Mouse (Mus musculus): Measurements from ENCODE around the gene Cyth1. TPM values are rescaled to one million over a fixed set of nuclear protein-coding genes. Genes with fewer than 3 reads are reported as not detected.

Cyth1 gene
- polyA plus RNA-seq, 1 experiment from 2014 or later: 4.7 TPM

DNA sequence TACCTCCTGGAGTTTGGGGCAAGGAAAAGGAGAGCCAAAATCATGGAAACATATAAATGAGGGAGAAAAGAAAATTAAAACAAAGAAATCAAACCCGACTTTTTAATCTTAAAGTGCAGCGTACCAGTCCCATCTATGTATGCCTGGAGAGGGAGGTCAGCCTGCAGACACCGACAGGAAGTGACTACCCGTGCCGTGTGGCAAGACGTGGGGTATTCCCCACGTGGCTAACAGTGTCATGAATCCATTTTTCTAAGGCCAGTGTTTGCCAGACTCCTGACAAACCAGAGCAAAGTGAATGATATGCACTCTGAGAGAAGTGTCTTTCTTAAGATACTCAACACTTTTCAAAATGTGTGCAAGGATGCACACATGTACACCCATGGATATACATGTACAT lies 68.2 kb downstream of the Cyth1 start:
- Histone ChIP-seq H3K27ac (no peak overlapping the region), H3K9ac (no peak overlapping the region), H3K36me3 (peaks cover 33% of the 10 kb centered on the region; the same call in 1 of the 2 replicates), H3K4me3 (no peak overlapping the region), H3K9me3 (replicated peaks) (no peaks in the 10 kb centered on the region), H3K4me2 (no peak overlapping the region), H3K27me3 (replicated peaks) (no peaks in the 10 kb centered on the region), H3K4me1 (peaks cover 12% of the 10 kb centered on the region)
- 54% methylated on average over 7 of the region's 7 CpGs for WGBS (ENCODE audit: insufficient replicate concordance)
- ATAC-seq: no peak

DNA sequence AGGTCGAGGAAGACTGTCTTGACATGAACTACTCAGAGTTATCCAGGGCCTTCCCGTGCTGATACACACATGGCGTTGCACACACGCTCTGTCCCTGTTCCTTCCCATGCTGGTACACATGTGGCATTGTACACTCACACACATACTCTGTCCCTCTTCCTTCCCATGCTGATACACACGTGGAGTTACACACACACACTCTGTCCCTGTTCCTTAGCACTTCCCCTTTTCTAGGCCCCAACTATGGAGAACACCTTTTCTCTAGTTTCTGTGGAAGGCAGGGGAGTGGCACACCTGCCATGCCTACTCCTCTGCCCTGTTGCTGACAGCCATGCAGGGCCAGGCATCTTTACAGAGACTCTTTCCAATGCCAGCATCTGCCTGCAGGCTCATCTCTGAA lies 70.2 kb downstream of the Cyth1 start:
- Histone ChIP-seq H3K27me3 (replicated peaks) (no peaks in the 10 kb centered on the region), H3K36me3 (peaks cover 20% of the 10 kb centered on the region; the same call in 1 of the 2 replicates), H3K4me1 (peaks cover 12% of the 10 kb centered on the region), H3K9ac (no peak overlapping the region), H3K4me2 (no peak overlapping the region), H3K4me3 (no peak overlapping the region), H3K9me3 (replicated peaks) (no peaks in the 10 kb centered on the region), H3K27ac (no peak overlapping the region)
- 60% methylated on average over 5 of the region's 5 CpGs for WGBS (ENCODE audit: insufficient replicate concordance)
- no peak for ATAC-seq

DNA sequence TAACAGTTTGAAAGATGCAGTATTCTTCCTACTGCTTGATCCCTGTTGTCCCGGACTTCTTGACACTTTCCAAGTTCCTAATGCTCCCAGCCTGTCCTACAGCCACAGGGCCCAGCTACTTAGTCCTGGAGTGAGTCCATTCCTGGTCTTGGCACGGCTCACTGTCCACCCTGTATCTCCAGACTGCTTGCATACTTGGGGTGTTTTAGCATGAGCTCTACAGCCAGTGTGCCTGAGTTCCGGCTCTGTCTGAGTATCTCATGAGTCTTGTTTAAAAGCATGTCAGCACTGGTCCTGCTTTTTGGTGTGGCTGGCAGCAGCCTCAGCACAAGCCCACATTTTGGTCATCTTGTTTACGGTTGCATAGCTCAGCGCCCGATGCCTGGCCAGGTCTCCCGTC lies 73.6 kb downstream of the Cyth1 start:
- no peak for ATAC-seq
- H3K4me1 ChIP-seq: no peaks in the 10 kb centered on the region
- no peak overlapping the region for H3K27ac ChIP-seq
- H3K4me2 ChIP-seq: no peak overlapping the region
- WGBS (ENCODE audit: insufficient replicate concordance): 75% methylated on average over 7 of the region's 7 CpGs
- H3K4me3 ChIP-seq: no peak overlapping the region
- H3K36me3 ChIP-seq: peaks cover 11% of the 10 kb centered on the region; the same call in 1 of the 2 replicates
- no peaks in the 10 kb centered on the region for H3K9me3 ChIP-seq (replicated peaks)
- no peak overlapping the region for H3K9ac ChIP-seq
- H3K27me3 ChIP-seq (replicated peaks): no peaks in the 10 kb centered on the region

DNA sequence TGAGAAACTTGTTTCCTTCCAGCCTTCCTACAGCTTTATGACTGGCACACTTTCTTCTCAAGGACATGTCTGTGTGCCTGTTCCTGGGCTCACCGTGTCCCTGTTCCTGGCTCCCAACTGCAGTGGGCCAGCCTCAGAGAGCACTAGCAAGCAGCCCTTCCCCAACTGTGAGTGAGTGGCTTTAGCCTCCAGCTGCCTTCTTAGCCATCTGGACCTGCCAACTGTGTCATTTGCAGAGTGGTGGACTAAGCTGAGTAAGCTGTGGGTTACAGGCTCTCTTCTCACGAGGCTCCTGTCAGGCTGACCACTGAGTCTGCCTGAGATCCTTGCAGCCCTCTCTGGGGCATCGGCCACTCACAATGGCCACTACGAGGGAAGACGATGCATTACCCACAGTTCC lies 75.6 kb downstream of the Cyth1 start:
- Histone ChIP-seq H3K4me1 (no peaks in the 10 kb centered on the region), H3K4me2 (no peak overlapping the region), H3K9ac (no peak overlapping the region), H3K36me3 (peaks cover 17% of the 10 kb centered on the region; the same call in 1 of the 2 replicates), H3K9me3 (replicated peaks) (no peaks in the 10 kb centered on the region), H3K27me3 (replicated peaks) (no peaks in the 10 kb centered on the region), H3K27ac (no peak overlapping the region), H3K4me3 (no peak overlapping the region)
- 73% methylated on average over 5 of the region's 5 CpGs for WGBS (ENCODE audit: insufficient replicate concordance)
- no peak for ATAC-seq

DNA sequence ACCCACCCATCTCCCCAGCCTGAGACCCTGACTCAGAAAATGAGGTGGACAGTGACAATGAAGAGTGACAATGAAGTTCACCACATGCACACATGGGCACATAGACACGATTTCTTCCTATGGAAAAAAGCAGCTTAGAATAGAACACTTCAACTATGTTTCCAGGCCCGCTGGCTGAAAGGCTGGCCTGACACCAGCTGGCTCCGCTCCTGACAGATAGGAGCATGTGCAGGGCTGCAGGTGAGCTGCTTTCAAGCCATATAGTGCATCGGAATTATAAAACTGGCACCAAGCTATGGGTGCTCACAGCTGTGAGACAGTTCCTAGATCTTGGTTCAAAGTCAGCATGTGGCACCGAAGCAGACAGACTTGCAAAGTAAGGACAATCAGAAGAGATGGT lies 78.1 kb downstream of the Cyth1 start:
- H3K27me3 ChIP-seq (replicated peaks): no peaks in the 10 kb centered on the region
- no peaks in the 10 kb centered on the region for H3K4me1 ChIP-seq
- H3K4me3 ChIP-seq: no peak overlapping the region
- no peak overlapping the region for H3K4me2 ChIP-seq
- H3K36me3 ChIP-seq: peaks cover 16% of the 10 kb centered on the region
- 68% methylated on average over 5 of the region's 5 CpGs for WGBS (ENCODE audit: insufficient replicate concordance)
- no peaks in the 10 kb centered on the region for H3K9me3 ChIP-seq (replicated peaks)
- no peak for ATAC-seq
- no peak overlapping the region for H3K27ac ChIP-seq
- no peak overlapping the region for H3K9ac ChIP-seq

DNA sequence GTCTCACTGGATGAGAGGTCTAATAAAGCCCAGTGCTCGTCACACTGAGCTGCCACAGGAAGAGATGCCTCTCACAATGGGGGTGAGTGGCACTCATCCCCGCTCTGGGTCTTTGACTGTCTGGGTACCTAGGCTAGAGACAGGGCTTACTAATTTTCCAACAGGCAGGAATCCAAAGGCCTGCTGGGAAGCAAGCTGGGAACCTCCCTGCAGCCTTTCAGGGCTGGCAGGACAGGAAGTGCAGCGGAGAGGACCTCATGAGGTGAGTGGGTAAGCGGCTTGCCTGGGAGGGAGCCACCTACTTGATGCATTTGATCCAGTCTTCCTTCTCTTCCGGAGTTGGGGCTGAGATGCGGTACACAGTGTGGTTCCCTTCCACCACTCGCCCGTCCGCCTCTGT lies 79.7 kb downstream of the Cyth1 start:
- Histone ChIP-seq H3K4me2 (no peak overlapping the region), H3K36me3 (peaks cover 21% of the 10 kb centered on the region), H3K4me1 (no peaks in the 10 kb centered on the region), H3K9me3 (replicated peaks) (no peaks in the 10 kb centered on the region), H3K4me3 (no peak overlapping the region), H3K27me3 (replicated peaks) (no peaks in the 10 kb centered on the region), H3K27ac (no peak overlapping the region), H3K9ac (no peak overlapping the region)
- WGBS (ENCODE audit: insufficient replicate concordance): 79% methylated on average over 9 of the region's 9 CpGs
- no peak for ATAC-seq

DNA sequence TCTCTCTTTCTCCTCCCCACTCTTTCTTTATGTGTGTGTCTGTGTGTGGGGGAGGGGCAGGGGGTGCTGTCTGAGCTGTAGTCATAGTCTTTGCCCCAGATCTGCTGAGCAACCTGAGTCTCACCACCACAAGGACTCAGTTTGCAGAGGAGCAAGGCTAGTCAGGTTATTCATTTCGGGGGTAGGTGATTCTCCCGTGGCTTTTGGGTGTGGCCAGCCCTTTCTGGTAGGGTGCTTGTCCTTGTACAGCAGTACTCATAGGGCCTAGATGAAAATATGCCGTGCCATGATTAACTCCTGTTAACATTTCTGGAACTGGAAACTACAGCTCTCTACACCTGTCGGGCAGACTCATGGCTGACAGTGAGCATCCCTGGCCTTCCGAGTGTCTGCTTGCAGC lies 81.8 kb downstream of the Cyth1 start:
- no peak overlapping the region for H3K27ac ChIP-seq
- no peak overlapping the region for H3K4me3 ChIP-seq
- H3K4me2 ChIP-seq: no peak overlapping the region
- 70% methylated on average over 5 of the region's 5 CpGs for WGBS (ENCODE audit: insufficient replicate concordance)
- H3K27me3 ChIP-seq (replicated peaks): no peaks in the 10 kb centered on the region
- H3K9ac ChIP-seq: no peak overlapping the region
- ATAC-seq: no peak
- peaks cover under 1% of the 10 kb centered on the region; the same call in 1 of the 2 replicates for H3K4me1 ChIP-seq
- peaks cover 21% of the 10 kb centered on the region for H3K36me3 ChIP-seq
- H3K9me3 ChIP-seq (replicated peaks): no peaks in the 10 kb centered on the region

DNA sequence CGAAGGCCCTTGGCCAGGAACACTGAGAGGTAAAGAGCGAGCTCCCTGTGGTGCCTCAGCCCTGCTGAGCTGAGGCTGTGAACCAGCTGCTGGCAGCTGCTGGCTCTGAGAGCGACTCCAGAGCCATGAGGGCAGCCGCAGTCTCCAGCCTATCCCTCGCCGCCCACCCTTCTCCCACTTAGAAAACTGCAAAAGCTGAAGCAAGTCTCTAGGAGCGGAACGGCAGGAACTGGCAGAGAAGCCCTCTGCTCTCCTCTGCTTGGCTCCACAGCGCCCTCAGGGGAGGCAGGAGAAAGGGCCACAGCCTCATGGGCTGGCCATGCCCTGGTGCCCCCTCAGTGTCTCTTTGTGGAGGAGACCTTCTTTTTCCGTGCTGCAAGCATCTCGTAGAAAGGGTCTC lies 82.7 kb downstream of the Cyth1 start:
- H3K4me1 ChIP-seq: peaks cover 7% of the 10 kb centered on the region; the same call in 1 of the 2 replicates
- no peak for ATAC-seq
- no peak overlapping the region for H3K4me3 ChIP-seq
- no peak overlapping the region for H3K9ac ChIP-seq
- no peaks in the 10 kb centered on the region for H3K27me3 ChIP-seq (replicated peaks)
- H3K36me3 ChIP-seq: peaks cover 21% of the 10 kb centered on the region
- no peak overlapping the region for H3K4me2 ChIP-seq
- H3K27ac ChIP-seq: no peak overlapping the region
- WGBS (ENCODE audit: insufficient replicate concordance): 75% methylated on average over 11 of the region's 11 CpGs
- no peaks in the 10 kb centered on the region for H3K9me3 ChIP-seq (replicated peaks)

DNA sequence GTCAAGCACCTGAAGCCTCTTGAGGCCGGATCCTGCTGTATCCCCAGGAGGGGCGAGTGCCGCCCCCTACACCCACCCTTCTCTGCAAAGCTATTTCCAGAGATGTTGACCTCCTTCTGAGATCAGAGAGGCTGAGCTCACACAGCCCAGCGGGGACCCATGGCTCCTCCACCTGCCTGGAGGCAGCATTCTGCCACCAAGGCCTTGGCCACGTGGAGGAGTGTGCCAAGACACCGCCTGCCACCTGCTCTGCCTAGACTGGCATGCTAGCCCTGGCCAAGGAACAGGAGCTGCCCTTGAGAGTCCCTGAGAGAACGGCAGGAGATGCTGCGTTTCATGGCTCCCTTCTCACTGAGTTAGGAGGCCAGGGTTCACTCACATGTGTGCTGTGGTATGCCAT lies 83.8 kb downstream of the Cyth1 start:
- peaks cover 21% of the 10 kb centered on the region for H3K36me3 ChIP-seq
- no peak overlapping the region for H3K4me2 ChIP-seq
- ATAC-seq: no peak
- H3K9ac ChIP-seq: no peak overlapping the region
- H3K9me3 ChIP-seq (replicated peaks): no peaks in the 10 kb centered on the region
- WGBS (ENCODE audit: insufficient replicate concordance): 72% methylated on average over 8 of the region's 8 CpGs
- no peak overlapping the region for H3K4me3 ChIP-seq
- peaks cover 7% of the 10 kb centered on the region; the same call in 1 of the 2 replicates for H3K4me1 ChIP-seq
- H3K27ac ChIP-seq: no peak overlapping the region
- H3K27me3 ChIP-seq (replicated peaks): no peaks in the 10 kb centered on the region

DNA sequence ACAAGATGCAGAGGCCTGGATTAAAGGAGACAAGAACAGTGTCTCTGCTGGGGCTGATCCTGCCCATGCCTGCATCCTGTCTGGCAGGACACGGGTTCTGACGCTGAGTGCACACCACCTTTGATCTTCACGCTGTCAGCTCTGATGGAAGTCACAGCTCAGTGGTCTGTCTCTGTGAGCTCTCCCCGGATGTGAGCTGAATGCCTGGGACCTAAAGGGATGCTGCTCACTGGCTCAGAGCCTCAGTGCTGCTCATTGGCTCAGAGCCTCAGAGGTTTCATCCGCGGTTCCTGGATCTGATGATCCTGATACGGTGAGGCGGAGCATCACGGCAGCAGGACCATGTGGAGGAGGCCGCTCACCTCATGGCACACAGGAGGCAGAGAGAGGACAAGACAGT lies 86.1 kb downstream of the Cyth1 start:
- 70% methylated on average over 10 of the region's 10 CpGs for WGBS (ENCODE audit: insufficient replicate concordance)
- H3K36me3 ChIP-seq: peaks cover 10% of the 10 kb centered on the region
- no peak for ATAC-seq
- peaks cover 7% of the 10 kb centered on the region; the same call in 1 of the 2 replicates for H3K4me1 ChIP-seq
- no peak overlapping the region for H3K4me3 ChIP-seq
- H3K9ac ChIP-seq: no peak overlapping the region
- H3K27ac ChIP-seq: no peak overlapping the region
- H3K27me3 ChIP-seq (replicated peaks): no peaks in the 10 kb centered on the region
- no peaks in the 10 kb centered on the region for H3K9me3 ChIP-seq (replicated peaks)
- no peak overlapping the region for H3K4me2 ChIP-seq

DNA sequence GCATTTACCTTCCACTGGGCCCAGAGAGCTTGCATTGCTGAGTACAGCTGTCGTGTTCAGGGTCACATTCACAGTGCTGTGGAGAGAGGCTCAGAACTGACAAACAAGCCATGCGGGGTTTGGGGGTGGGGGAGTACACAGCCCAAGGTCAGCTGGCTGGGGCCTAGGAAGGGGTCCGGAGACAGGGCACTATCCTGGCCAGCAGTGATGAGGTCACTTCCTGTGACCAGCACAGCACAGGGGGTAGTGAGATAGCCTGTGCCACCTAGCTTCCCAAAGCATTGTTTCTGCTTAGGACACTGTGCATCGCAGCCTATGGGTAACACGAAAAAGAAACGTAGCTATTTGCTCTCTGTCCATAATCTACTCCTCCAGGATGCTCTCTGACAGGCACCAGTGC lies 87.2 kb downstream of the Cyth1 start:
- WGBS (ENCODE audit: insufficient replicate concordance): 50% methylated on average over 6 of the region's 6 CpGs
- no peak overlapping the region for H3K4me3 ChIP-seq
- no peak overlapping the region for H3K9ac ChIP-seq
- no peaks in the 10 kb centered on the region for H3K9me3 ChIP-seq (replicated peaks)
- H3K4me1 ChIP-seq: peaks cover 7% of the 10 kb centered on the region; the same call in 1 of the 2 replicates
- peak; percentile 35; the same call in 1 of the 2 replicates for ATAC-seq
- no peak overlapping the region for H3K4me2 ChIP-seq
- H3K27me3 ChIP-seq (replicated peaks): no peaks in the 10 kb centered on the region
- H3K36me3 ChIP-seq: peaks cover 10% of the 10 kb centered on the region
- 0 out of 2 replicates have a peak overlapping the region, but pooled peaks have one; percentile 5 for H3K27ac ChIP-seq

DNA sequence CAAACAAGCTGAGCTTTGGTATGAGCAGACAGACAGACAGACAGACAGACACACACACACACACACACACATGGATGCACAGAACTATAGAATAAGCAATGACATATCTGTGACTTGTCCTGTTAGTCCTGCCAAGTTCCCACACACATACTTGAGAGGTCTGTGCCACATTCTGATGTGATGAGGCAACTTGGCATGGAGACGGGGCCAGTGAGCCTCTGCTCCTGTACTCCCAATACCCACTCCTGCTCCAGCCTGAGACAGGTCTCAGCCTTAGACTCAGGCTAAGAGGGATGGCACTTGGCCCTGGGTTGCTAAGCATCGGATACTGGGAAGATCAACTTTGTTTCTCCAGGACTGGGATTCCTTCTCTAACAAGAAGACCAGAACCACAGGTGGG lies 87.6 kb downstream of the Cyth1 start:
- Histone ChIP-seq H3K9ac (no peak overlapping the region), H3K4me3 (no peak overlapping the region), H3K27me3 (replicated peaks) (no peaks in the 10 kb centered on the region), H3K9me3 (replicated peaks) (no peaks in the 10 kb centered on the region), H3K27ac (0 out of 2 replicates have a peak overlapping the region, but pooled peaks have one; percentile 5), H3K4me2 (no peak overlapping the region), H3K4me1 (peaks cover 7% of the 10 kb centered on the region; the same call in 1 of the 2 replicates), H3K36me3 (peaks cover 9% of the 10 kb centered on the region)
- 73% methylated on average over 2 of the region's 2 CpGs for WGBS (ENCODE audit: insufficient replicate concordance)
- ATAC-seq: no peak

DNA sequence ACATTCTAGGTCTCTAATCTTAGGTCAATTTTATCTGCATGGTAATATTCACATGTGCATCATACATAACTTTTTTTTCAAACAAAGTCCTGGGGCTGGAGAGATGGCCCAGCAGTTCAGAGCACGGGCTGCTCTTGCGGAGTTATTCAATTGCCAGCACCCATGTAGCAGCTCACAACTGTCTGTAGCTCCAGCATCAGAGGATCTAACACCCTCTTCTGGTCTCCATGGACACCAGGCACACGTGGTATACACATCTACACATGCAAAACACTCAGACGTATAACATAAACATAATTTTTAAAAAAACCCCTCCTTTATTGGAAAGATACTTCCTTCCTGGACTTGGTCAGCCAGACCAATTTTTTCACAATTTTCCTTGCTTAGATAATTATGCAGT lies 89.6 kb downstream of the Cyth1 start:
- Histone ChIP-seq H3K4me1 (peaks cover 7% of the 10 kb centered on the region; the same call in 1 of the 2 replicates), H3K36me3 (no peaks in the 10 kb centered on the region), H3K4me2 (no peak overlapping the region), H3K4me3 (no peak overlapping the region), H3K27me3 (replicated peaks) (no peaks in the 10 kb centered on the region), H3K9ac (no peak overlapping the region), H3K9me3 (replicated peaks) (no peaks in the 10 kb centered on the region), H3K27ac (no peak overlapping the region)
- WGBS (ENCODE audit: insufficient replicate concordance): 56% methylated on average over 4 of the region's 4 CpGs
- no peak for ATAC-seq

Measured in liver, embryonic 12.5 days (tissue).